Mouse (Mus musculus): ENCODE measurements at regions not wholly inside any gene's neighbourhood (a gene's known extent, or its start where the extent isn't known, plus 50 kb on each side); places are given as distances from the start of the nearest gene placed in this dataset.

- H3K27ac ChIP-seq (ENCODE audit: insufficient read depth, low read length) = no peak overlapping the region
- no peak for TF ChIP-seq CTCF (IDR thresholded peaks at IDR 0.05; ENCODE audit: extremely low read depth, insufficient read depth, low read length)
- no peak for TF ChIP-seq POLR2A (IDR thresholded peaks at IDR 0.05; ENCODE audit: extremely low read depth, insufficient read depth, low read length)
- no peak overlapping the region for H3K4me3 ChIP-seq (ENCODE audit: insufficient read depth, low read length)
- no peaks in the 10 kb centered on the region for H3K4me1 ChIP-seq (ENCODE audit: control insufficient read depth, insufficient read depth, low read length)
These were observed 142.8 kb downstream of the Mrm1 start for GRCm38 (mm10) chr11:84676377-84677078.

GRCm38 (mm10) chr11:84672841-84673473 is 146.4 kb downstream of the Mrm1 start:
- H3K4me3 ChIP-seq (ENCODE audit: insufficient read depth, low read length) = no peak overlapping the region
- H3K4me1 ChIP-seq (ENCODE audit: control insufficient read depth, insufficient read depth, low read length) = no peaks in the 10 kb centered on the region
- TF ChIP-seq POLR2A (IDR thresholded peaks at IDR 0.05; ENCODE audit: extremely low read depth, insufficient read depth, low read length) (no peak), CTCF (IDR thresholded peaks at IDR 0.05; ENCODE audit: extremely low read depth, insufficient read depth, low read length) (no peak)
- no peak overlapping the region for H3K27ac ChIP-seq (ENCODE audit: insufficient read depth, low read length)

GRCm38 (mm10) chr11:84671585-84671984 is 146.2 kb upstream of the Lhx1 start:
- Histone ChIP-seq H3K4me1 (ENCODE audit: control insufficient read depth, insufficient read depth, low read length) (no peaks in the 10 kb centered on the region), H3K4me3 (ENCODE audit: insufficient read depth, low read length) (no peak overlapping the region), H3K27ac (ENCODE audit: insufficient read depth, low read length) (no peak overlapping the region)
- TF ChIP-seq CTCF (IDR thresholded peaks at IDR 0.05; ENCODE audit: extremely low read depth, insufficient read depth, low read length) (no peak), POLR2A (IDR thresholded peaks at IDR 0.05; ENCODE audit: extremely low read depth, insufficient read depth, low read length) (no peak)

GRCm38 (mm10) chr11:84667711-84668110 is 142.4 kb upstream of the Lhx1 start:
- TF ChIP-seq CTCF (IDR thresholded peaks at IDR 0.05; ENCODE audit: extremely low read depth, insufficient read depth, low read length) = no peak
- no peak for TF ChIP-seq POLR2A (IDR thresholded peaks at IDR 0.05; ENCODE audit: extremely low read depth, insufficient read depth, low read length)
- no peak overlapping the region for H3K4me3 ChIP-seq (ENCODE audit: insufficient read depth, low read length)
- no peak overlapping the region for H3K27ac ChIP-seq (ENCODE audit: insufficient read depth, low read length)
- H3K4me1 ChIP-seq (ENCODE audit: control insufficient read depth, insufficient read depth, low read length) = no peaks in the 10 kb centered on the region

GRCm38 (mm10) chr11:84664258-84664657 is 138.9 kb upstream of the Lhx1 start:
- Histone ChIP-seq H3K27ac (ENCODE audit: insufficient read depth, low read length) (no peak overlapping the region), H3K4me1 (ENCODE audit: control insufficient read depth, insufficient read depth, low read length) (no peaks in the 10 kb centered on the region), H3K4me3 (ENCODE audit: insufficient read depth, low read length) (no peak overlapping the region)
- TF ChIP-seq POLR2A (IDR thresholded peaks at IDR 0.05; ENCODE audit: extremely low read depth, insufficient read depth, low read length) (no peak), CTCF (IDR thresholded peaks at IDR 0.05; ENCODE audit: extremely low read depth, insufficient read depth, low read length) (no peak)

GRCm38 (mm10) chr11:84661981-84662380 is 136.6 kb upstream of the Lhx1 start:
- Histone ChIP-seq H3K4me3 (ENCODE audit: insufficient read depth, low read length) (no peak overlapping the region), H3K4me1 (ENCODE audit: control insufficient read depth, insufficient read depth, low read length) (no peaks in the 10 kb centered on the region), H3K27ac (ENCODE audit: insufficient read depth, low read length) (no peak overlapping the region)
- TF ChIP-seq POLR2A (IDR thresholded peaks at IDR 0.05; ENCODE audit: extremely low read depth, insufficient read depth, low read length) (no peak), CTCF (IDR thresholded peaks at IDR 0.05; ENCODE audit: extremely low read depth, insufficient read depth, low read length) (no peak)

GRCm38 (mm10) chr11:84660877-84661276 is 135.5 kb upstream of the Lhx1 start:
- H3K27ac ChIP-seq (ENCODE audit: insufficient read depth, low read length) = no peak overlapping the region
- no peaks in the 10 kb centered on the region for H3K4me1 ChIP-seq (ENCODE audit: control insufficient read depth, insufficient read depth, low read length)
- H3K4me3 ChIP-seq (ENCODE audit: insufficient read depth, low read length) = no peak overlapping the region
- TF ChIP-seq CTCF (IDR thresholded peaks at IDR 0.05; ENCODE audit: extremely low read depth, insufficient read depth, low read length) (no peak), POLR2A (IDR thresholded peaks at IDR 0.05; ENCODE audit: extremely low read depth, insufficient read depth, low read length) (no peak)

GRCm38 (mm10) chr11:84659370-84659937 is 134.1 kb upstream of the Lhx1 start:
- TF ChIP-seq POLR2A (IDR thresholded peaks at IDR 0.05; ENCODE audit: extremely low read depth, insufficient read depth, low read length) = no peak
- no peak for TF ChIP-seq CTCF (IDR thresholded peaks at IDR 0.05; ENCODE audit: extremely low read depth, insufficient read depth, low read length)
- Histone ChIP-seq H3K4me1 (ENCODE audit: control insufficient read depth, insufficient read depth, low read length) (no peaks in the 10 kb centered on the region), H3K27ac (ENCODE audit: insufficient read depth, low read length) (no peak overlapping the region), H3K4me3 (ENCODE audit: insufficient read depth, low read length) (no peak overlapping the region)

- no peak for TF ChIP-seq POLR2A (IDR thresholded peaks at IDR 0.05; ENCODE audit: extremely low read depth, insufficient read depth, low read length)
- no peak for TF ChIP-seq CTCF (IDR thresholded peaks at IDR 0.05; ENCODE audit: extremely low read depth, insufficient read depth, low read length)
- H3K4me1 ChIP-seq (ENCODE audit: control insufficient read depth, insufficient read depth, low read length) = 0 out of 2 replicates have a peak, but pooled peaks cover 2% of the 10 kb centered on the region
- no peak overlapping the region for H3K27ac ChIP-seq (ENCODE audit: insufficient read depth, low read length)
- H3K4me3 ChIP-seq (ENCODE audit: insufficient read depth, low read length) = no peak overlapping the region
These were observed 128.1 kb upstream of the Lhx1 start for GRCm38 (mm10) chr11:84653481-84653880.

GRCm38 (mm10) chr11:84648899-84649298 is 123.6 kb upstream of the Lhx1 start:
- Histone ChIP-seq H3K4me1 (ENCODE audit: control insufficient read depth, insufficient read depth, low read length) (0 out of 2 replicates have a peak, but pooled peaks cover 2% of the 10 kb centered on the region), H3K4me3 (ENCODE audit: insufficient read depth, low read length) (no peak overlapping the region), H3K27ac (ENCODE audit: insufficient read depth, low read length) (0 out of 2 replicates have a peak overlapping the region, but pooled peaks have one; percentile 19)
- TF ChIP-seq POLR2A (IDR thresholded peaks at IDR 0.05; ENCODE audit: extremely low read depth, insufficient read depth, low read length) (no peak), CTCF (IDR thresholded peaks at IDR 0.05; ENCODE audit: extremely low read depth, insufficient read depth, low read length) (no peak)
